Mouse (Mus musculus) heart, embryonic 14.5 days (tissue): ENCODE measurements at regions not wholly inside any gene's neighbourhood (a gene's known extent, or its start where the extent isn't known, plus 50 kb on each side); places are given as distances from the start of the nearest gene placed in this dataset.

Experiments used
- ATAC-seq: fragments of 200-750 bp; cut with Nextera tagmentation; 2 replicates; pipeline ENCODE4 v1.8.0; 2017; ENCODE audit warnings: low read depth, moderate TSS enrichment; ENCODE audit not compliant: insufficient number of reproducible peaks, insufficient read depth, low FRiP score
- H3K27ac ChIP-seq, 2 experiments: fragments of 200-500 bp in 1 of 2; fragments of 300-500 bp in 1 of 2; sonication (generic) in 1 of 2; replicated peaks in 1 of 2; 2 replicates each; pipeline ENCODE4 v1.5.1; 2012 to 2014; ENCODE audit warnings: low read depth in 2 of 2, low read length in 2 of 2, control low read depth in 1 of 2, mild to moderate bottlenecking in 1 of 2, mixed read lengths in 1 of 2; ENCODE audit not compliant: control insufficient read depth in 1 of 2, insufficient read depth in 1 of 2
- H3K27me3 ChIP-seq: fragments of 300-500 bp; sonication (generic); 2 replicates; pipeline ENCODE4 v1.6.1; 2014; ENCODE audit warnings: mild to moderate bottlenecking, low read length, control low read depth; ENCODE audit not compliant: control insufficient read depth, insufficient read depth
- H3K36me3 ChIP-seq: fragments of 300-500 bp; sonication (generic); 2 replicates; pipeline ENCODE4 v1.6.1; 2014; ENCODE audit warnings: mild to moderate bottlenecking, control low read depth, low read length, mixed read lengths; ENCODE audit not compliant: control insufficient read depth, insufficient read depth
- H3K4me1 ChIP-seq, 2 experiments: fragments of 200-500 bp in 1 of 2; fragments of 300-500 bp in 1 of 2; sonication (generic) in 1 of 2; 2 replicates each; pipeline ENCODE4 v1.6.1; 2012 to 2014; ENCODE audit warnings: low read length in 2 of 2, control low read depth in 1 of 2, mixed read lengths in 1 of 2; ENCODE audit not compliant: control insufficient read depth in 2 of 2, insufficient read depth in 2 of 2
- H3K4me2 ChIP-seq: fragments of 300-500 bp; sonication (generic); 2 replicates; pipeline ENCODE4 v1.6.1; 2014; ENCODE audit warnings: mild to moderate bottlenecking, low read length
- H3K4me3 ChIP-seq, 2 experiments: fragments of 200-500 bp in 1 of 2; fragments of 300-500 bp in 1 of 2; sonication (generic) in 1 of 2; 2 replicates each; pipeline ENCODE4 v1.5.1; 2012 to 2014; ENCODE audit warnings: low read length in 2 of 2, mild to moderate bottlenecking in 2 of 2, control low read depth in 1 of 2, low read depth in 1 of 2, moderate library complexity in 1 of 2; ENCODE audit not compliant: control insufficient read depth in 1 of 2, insufficient read depth in 1 of 2
- H3K9ac ChIP-seq: fragments of 300-500 bp; sonication (generic); 2 replicates; pipeline ENCODE4 v1.6.1; 2014; ENCODE audit warnings: mild to moderate bottlenecking, low read length
- H3K9me3 ChIP-seq: fragments of 300-500 bp; sonication (generic); 2 replicates; pipeline ENCODE4 v1.6.1; 2016; ENCODE audit warnings: low read length, control low read depth; ENCODE audit not compliant: control insufficient read depth
- WGBS: fragments of 180-500 bp; shearing (Covaris S2); extraction: QIAGEN DNeasy Blood & Tissue Kit; methylation state at CpG from one replicate; pipeline ENCODE4 v1.1.7; 2014; 5-methylcytosine and 5-hydroxymethylcytosine counted together

- H3K36me3 ChIP-seq: no peaks in the 10 kb centered on the region
- ATAC-seq: no peak
- H3K9me3 ChIP-seq: no peaks in the 10 kb centered on the region
- H3K27me3 ChIP-seq: no peaks in the 10 kb centered on the region
- H3K9ac ChIP-seq: no peak overlapping the region
- 0 out of 4 replicates have a peak overlapping the region, but pooled peaks of 1 of the 2 experiments have one; percentile 6 for H3K27ac ChIP-seq
- no peak overlapping the region for H3K4me2 ChIP-seq
- WGBS: 68% methylated on average over 5 of the region's 5 CpGs
- no peak overlapping the region for H3K4me3 ChIP-seq
- H3K4me1 ChIP-seq: no peaks in the 10 kb centered on the region
Measured at GRCm38 (mm10) chr9:84178705-84179104, 253.8 kb downstream of the Bckdhb start.

DNA sequence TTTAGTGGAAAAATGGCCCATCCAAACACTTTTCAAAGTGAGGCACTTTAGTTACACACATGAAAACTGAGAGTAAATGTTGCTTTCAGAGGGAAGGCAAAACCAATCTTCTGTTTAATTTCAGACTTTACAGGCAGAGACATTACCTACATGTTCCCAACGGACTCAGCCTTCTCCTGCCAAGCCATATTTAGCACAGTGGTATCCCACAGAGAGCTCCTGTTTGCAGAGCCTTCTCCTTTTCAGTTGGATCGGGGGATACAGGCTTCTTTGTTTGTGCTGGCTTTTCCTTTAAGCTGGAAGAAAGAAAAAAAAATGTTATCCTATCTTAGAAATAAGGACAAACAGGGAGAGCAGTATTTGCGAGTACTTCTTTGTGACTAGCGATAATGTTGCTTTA lies 254.3 kb downstream of the Bckdhb start:
- Histone ChIP-seq H3K36me3 (no peaks in the 10 kb centered on the region), H3K9me3 (no peaks in the 10 kb centered on the region), H3K27me3 (no peaks in the 10 kb centered on the region), H3K4me3 (no peak overlapping the region), H3K4me2 (no peak overlapping the region), H3K27ac (0 out of 4 replicates have a peak overlapping the region, but pooled peaks of 1 of the 2 experiments have one; percentile 6), H3K9ac (no peak overlapping the region), H3K4me1 (no peaks in the 10 kb centered on the region)
- no peak for ATAC-seq
- WGBS: 56% methylated on average over 4 of the region's 4 CpGs

- Histone ChIP-seq H3K9ac (no peak overlapping the region), H3K27me3 (no peaks in the 10 kb centered on the region), H3K4me3 (no peak overlapping the region), H3K9me3 (no peaks in the 10 kb centered on the region), H3K36me3 (no peaks in the 10 kb centered on the region), H3K27ac (no peak overlapping the region), H3K4me1 (no peaks in the 10 kb centered on the region), H3K4me2 (no peak overlapping the region)
- no peak for ATAC-seq
- WGBS: 61% methylated on average over 6 of the region's 6 CpGs
Measured at GRCm38 (mm10) chr9:84183637-84184374, 258.9 kb downstream of the Bckdhb start.

DNA sequence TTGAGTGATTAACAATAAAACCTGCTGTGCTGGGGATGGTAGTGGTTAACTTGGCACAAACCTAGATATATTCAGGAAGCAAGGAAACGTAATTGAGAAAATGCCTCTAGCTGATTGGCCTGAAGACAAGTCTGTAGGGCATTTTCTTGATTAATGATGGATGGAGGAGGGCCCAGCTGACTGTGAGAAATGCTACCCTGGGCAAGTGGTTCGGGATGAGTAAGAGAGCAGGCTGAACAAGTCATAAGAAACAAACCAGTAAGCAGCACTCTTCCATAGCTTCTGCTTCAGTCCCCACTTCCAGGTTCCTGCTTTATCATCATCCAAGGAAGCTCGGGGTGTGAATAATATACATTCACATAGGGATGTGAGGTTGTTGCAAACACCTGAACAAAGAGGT lies 262.6 kb downstream of the Bckdhb start:
- Histone ChIP-seq H3K4me3 (no peak overlapping the region), H3K36me3 (no peaks in the 10 kb centered on the region), H3K9me3 (no peaks in the 10 kb centered on the region), H3K4me1 (no peaks in the 10 kb centered on the region), H3K4me2 (no peak overlapping the region), H3K9ac (no peak overlapping the region), H3K27ac (no peak overlapping the region), H3K27me3 (no peaks in the 10 kb centered on the region)
- WGBS: 72% methylated on average over 3 of the region's 3 CpGs
- ATAC-seq: no peak

DNA sequence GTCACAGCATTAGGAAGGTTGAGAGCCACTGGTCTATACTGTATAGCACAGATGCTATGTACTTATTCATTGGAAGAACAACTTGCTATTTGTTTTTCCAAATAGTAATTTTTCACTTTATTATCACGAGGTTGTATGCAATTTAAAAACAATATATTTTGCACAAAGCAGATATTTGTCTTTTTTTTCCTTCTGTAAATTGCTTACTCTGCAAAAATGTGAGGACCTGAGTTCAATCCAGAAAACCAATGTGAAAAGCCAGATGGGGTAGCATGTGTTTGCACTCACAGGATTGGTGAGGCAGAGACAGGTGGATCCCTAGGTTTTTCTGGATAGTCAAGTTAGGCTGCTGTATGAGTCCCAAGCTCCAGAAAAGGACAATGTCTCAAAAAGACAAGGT lies 268.5 kb downstream of the Bckdhb start:
- Histone ChIP-seq H3K36me3 (no peaks in the 10 kb centered on the region), H3K4me3 (no peak overlapping the region), H3K9ac (no peak overlapping the region), H3K27ac (no peak overlapping the region), H3K4me2 (no peak overlapping the region), H3K4me1 (no peaks in the 10 kb centered on the region), H3K9me3 (no peaks in the 10 kb centered on the region), H3K27me3 (no peaks in the 10 kb centered on the region)
- 51% methylated on average over 1 of the region's 1 CpGs for WGBS
- ATAC-seq: no peak

DNA sequence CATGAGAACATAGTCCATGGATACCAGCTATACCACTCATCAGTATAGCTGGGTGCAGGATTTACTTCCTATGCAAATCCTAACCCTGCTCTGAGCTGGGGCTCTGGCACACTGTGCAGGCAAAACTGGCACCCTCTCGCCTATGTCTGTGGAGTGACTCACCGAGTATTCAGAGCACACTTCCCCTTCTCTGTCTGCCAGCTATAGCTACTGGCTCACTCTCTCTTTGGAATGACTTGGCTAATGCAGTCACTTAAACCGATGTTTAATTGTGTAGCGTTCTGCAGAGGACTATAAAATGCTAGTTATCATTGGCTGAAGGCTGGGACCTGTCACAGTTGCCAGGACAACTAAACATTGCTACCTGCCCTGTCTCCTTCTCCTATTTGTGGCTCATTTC lies 269.8 kb downstream of the Bckdhb start:
- 60% methylated on average over 4 of the region's 4 CpGs for WGBS
- H3K27ac ChIP-seq: no peak overlapping the region
- ATAC-seq: no peak
- no peak overlapping the region for H3K4me2 ChIP-seq
- H3K27me3 ChIP-seq: no peaks in the 10 kb centered on the region
- no peak overlapping the region for H3K9ac ChIP-seq
- H3K4me3 ChIP-seq: no peak overlapping the region
- H3K4me1 ChIP-seq: no peaks in the 10 kb centered on the region
- no peaks in the 10 kb centered on the region for H3K36me3 ChIP-seq
- no peaks in the 10 kb centered on the region for H3K9me3 ChIP-seq

GRCm38 (mm10) chr9:84195338-84195737 lies 270.4 kb downstream of the Bckdhb start:
- no peaks in the 10 kb centered on the region for H3K4me1 ChIP-seq
- ATAC-seq: no peak
- WGBS: 88% methylated on average over 4 of the region's 4 CpGs
- H3K9ac ChIP-seq: no peak overlapping the region
- no peak overlapping the region for H3K4me3 ChIP-seq
- no peak overlapping the region for H3K27ac ChIP-seq
- H3K36me3 ChIP-seq: no peaks in the 10 kb centered on the region
- no peak overlapping the region for H3K4me2 ChIP-seq
- H3K27me3 ChIP-seq: no peaks in the 10 kb centered on the region
- H3K9me3 ChIP-seq: no peaks in the 10 kb centered on the region

- no peak overlapping the region for H3K4me2 ChIP-seq
- no peaks in the 10 kb centered on the region for H3K4me1 ChIP-seq
- no peak overlapping the region for H3K9ac ChIP-seq
- no peaks in the 10 kb centered on the region for H3K36me3 ChIP-seq
- no peak overlapping the region for H3K27ac ChIP-seq
- 68% methylated on average over 3 of the region's 3 CpGs for WGBS
- no peaks in the 10 kb centered on the region for H3K27me3 ChIP-seq
- no peaks in the 10 kb centered on the region for H3K9me3 ChIP-seq
- ATAC-seq: no peak
- no peak overlapping the region for H3K4me3 ChIP-seq
Measured at GRCm38 (mm10) chr9:84200208-84200607, 275.3 kb downstream of the Bckdhb start.
